Mouse (Mus musculus) G1E (cell line): Measurements from ENCODE around the gene Tsr1.

Source experiments
- CTCF ChIP-seq: IDR thresholded peaks from 2 replicates; pipeline ENCODE4 v1.5.1; 2012; ENCODE audit warnings: low read depth, low read length, inconsistent platforms, mixed read lengths
- GATA1 ChIP-seq: IDR thresholded peaks from 2 replicates; pipeline ENCODE4 v1.6.1; 2012; ENCODE audit warnings: borderline replicate concordance, low read length, inconsistent platforms, mixed read lengths
- GATA2 ChIP-seq: IDR thresholded peaks from 2 replicates; pipeline ENCODE4 v1.6.1; 2012; ENCODE audit warnings: low read depth, low read length, inconsistent platforms, borderline replicate concordance
- POLR2AphosphoS5 ChIP-seq: IDR thresholded peaks from 2 replicates; pipeline ENCODE4 v1.6.1; 2012; ENCODE audit warnings: low read depth, low read length, inconsistent platforms; ENCODE audit not compliant: insufficient replicate concordance
- TAL1 ChIP-seq: conservative IDR thresholded peaks from 2 replicates; pipeline ENCODE4 v1.6.1; 2012; ENCODE audit warnings: low read depth, low read length, inconsistent platforms, mixed read lengths

GRCm38 (mm10) chr11:74895980-74896900 is 1.6 kb upstream of the Tsr1 start:
- no peak for TF ChIP-seq CTCF
- no peak for TF ChIP-seq POLR2AphosphoS5
- no peak for TF ChIP-seq TAL1
- no peak for TF ChIP-seq GATA1
- no peak for TF ChIP-seq GATA2
